Mouse (Mus musculus) adrenal gland, postnatal 14 days (tissue): ENCODE measurements at regions not wholly inside any gene's neighbourhood (a gene's known extent, or its start where the extent isn't known, plus 50 kb on each side); places are given as distances from the start of the nearest gene placed in this dataset.

Experiments used
- DNase-seq: peaks from one replicate; pipeline ENCODE4 v3.0.0; 2021; ENCODE audit warnings: mixed read lengths

DNA sequence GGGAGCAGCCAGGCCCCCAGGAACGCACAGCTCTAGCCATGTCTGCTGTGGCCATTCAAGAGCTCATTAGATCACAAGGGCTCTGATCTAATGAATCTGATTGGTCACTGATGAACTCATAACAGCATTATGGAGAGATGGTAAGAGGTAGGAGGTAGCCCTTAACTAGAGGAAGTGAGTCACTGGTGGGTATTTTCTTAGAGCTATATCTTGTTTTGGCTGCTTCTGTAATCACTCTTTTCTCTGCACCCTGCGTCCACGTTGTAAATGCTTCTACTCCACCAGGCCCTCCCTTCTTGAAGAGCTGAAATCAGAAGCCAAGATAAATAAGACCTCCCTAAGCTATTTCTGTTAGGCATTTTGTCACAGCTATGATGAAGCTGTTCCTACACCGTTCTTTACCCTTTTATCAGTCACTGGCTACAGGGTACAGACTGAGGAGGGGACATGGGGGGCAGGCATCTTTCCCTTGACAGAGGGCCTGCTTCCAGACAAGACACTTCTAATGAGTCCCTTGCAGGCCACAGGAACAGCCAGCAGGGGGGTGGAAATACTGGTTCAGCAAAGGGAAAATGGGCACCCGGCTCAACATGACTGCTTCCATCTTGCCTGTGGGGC lies 412.1 kb downstream of the Pdcd6ip start:
- DNase-seq = no peak

DNA sequence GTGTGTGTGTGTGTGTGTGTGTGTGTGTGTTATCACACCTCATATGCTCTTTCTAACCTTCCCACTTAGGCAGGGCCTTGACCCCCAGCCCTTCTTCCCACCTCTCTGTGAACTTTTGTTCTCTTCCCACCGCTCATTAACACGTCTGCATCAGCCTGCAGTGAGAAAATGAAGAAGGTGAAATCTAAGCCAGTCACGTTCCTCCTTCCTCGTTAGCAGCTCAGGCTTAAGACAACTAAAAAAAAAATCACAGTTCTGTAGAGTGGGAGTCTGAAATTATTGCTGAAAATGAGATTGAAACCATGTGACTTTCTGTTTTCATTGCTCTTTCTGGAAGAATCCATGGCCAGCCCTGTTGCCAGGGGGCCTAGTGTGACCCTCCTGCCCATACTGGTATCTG lies 420.7 kb downstream of the Pdcd6ip start:
- DNase-seq = no peak

DNA sequence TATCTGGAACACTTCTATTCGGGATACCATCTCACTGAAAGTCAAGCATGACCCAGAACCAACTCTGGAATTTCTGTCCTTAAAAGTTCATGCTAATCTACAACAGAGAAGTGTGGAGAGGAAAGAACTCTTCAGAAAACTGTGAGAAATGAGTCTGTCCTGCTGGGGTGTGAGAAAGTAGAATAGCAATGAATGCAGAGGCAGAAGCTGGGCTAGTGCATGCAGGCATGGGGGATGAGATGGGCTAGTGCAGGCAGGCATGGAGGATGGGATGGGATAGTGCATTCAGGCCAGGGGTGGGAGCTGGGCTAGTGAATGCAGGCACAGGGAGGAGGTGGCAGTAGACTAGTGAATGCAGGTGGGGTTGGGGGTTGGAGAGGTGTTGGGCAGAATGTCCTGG lies 424.8 kb downstream of the Pdcd6ip start:
- no peak for DNase-seq

DNA sequence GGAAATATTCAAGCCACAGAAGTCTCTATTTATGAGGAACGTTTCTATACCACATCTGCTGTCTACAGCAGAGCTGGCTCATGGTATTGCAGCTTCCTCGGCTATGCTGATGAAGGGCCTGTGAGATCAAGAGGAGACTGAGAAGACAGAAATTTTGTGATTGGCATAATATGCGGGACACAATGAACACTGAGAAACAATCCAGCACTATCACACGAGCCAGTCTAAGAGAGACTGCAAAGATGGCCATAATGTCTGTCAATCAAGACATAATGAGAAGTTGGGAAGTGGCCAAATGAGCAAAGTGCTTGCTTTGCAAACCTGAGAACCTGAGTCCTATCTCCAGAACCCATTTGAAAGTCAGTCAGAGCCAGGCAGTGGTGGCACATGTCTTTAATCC lies 437.5 kb downstream of the Pdcd6ip start:
- no peak for DNase-seq

DNA sequence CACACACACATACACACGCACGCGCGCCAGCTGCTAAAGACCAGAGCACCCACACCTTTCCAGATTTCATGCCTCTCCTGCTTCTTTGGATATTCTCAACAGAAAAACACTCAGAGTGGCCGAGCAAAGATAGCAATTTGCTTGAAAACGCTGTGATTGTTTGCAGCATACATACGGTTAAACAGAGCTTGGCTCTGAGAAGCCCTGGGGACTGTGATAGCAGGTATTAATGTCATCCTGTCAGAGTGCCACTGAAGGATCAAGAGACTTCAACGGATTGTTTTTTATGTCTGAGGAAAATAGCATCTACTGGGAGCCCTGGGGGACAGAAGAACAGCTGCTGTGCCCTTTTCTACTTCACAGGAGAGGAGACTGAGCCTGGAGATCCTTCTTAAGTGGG lies 440.4 kb downstream of the Pdcd6ip start:
- no peak for DNase-seq

DNA sequence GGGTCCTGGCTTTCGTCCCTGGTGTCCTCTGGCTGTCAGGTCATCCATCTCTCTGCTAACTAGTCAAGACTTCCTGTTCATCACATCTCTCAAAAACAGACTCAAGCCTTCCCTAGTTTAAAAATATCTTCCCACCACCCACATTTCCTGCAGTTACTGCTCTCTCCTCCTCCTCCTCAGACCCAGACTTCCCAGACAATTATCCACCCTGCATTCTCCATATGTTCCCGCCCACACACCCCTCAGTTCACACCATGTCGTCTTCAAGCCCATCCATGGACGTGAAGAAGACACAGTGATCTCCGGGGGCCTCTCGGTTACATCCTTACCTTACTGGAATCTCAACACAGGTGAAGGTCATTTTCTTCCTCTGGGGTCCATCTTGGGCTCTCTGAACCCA lies 444.4 kb downstream of the Pdcd6ip start:
- DNase-seq = no peak

DNA sequence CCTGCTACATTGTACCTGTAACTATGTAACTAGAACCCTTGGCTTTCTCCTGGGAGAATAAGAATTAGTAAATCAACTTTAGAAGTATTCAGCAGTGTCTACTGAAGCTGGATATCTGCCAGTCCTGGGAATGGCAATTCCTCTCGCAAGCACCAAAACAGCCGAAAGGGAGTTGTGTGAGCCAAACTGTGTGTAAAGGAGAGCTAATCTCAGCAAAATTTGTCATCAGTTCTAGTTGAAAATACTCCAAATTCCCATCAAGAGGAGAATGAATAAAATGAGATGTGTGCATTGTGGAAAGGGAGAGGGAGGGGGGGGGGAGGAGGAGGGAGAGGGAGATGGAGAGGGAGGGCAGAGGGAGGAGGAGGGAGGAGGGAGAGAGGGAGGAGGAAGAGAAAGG lies 447.8 kb downstream of the Pdcd6ip start:
- no peak for DNase-seq

DNA sequence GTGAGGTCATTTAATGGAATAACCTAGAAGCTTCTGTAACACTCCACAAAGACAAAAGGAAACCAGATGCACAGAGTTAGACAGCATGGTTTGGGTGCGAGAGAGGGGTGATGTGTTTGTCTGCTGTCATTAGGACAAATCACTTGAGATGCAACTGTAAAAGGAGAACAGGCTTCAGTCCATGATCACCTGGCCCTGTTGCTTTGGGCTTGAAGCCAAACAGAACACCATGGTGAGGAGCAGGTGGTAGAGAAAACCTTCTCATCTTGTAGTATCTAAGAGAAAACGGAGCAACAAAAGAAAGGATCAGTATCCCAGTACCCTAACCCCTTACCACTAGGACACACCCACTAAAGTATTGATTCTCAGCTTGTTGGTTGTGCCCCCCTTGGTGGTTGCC lies 449.5 kb downstream of the Pdcd6ip start:
- no peak for DNase-seq

DNA sequence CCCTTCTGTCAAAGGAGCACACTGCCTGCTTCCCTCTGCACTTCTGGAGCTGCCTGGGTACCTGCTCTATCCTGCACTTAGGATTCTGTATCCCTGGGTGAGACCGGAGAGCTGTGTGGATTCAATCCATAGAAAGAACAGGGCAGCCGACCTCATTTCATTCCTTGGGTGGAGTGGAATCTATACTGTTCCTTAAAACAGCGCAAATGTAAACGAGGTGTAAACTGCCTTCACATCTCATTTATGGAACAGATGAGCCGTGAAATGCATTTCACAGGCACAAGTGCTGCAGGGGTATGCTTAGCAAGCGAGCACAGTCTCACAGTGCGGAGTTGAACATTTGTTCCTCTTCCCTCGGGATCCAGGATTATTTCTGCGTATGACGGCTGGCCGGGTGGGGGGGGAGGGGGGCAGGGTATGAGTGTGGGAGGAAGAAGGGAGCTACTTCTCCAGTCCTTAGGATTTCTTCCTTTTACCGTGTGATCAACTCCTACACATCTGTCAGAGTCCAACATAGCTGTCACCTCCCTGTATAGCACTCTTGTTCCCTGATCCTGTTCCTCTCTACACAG lies 459.3 kb downstream of the Pdcd6ip start:
- no peak for DNase-seq

DNA sequence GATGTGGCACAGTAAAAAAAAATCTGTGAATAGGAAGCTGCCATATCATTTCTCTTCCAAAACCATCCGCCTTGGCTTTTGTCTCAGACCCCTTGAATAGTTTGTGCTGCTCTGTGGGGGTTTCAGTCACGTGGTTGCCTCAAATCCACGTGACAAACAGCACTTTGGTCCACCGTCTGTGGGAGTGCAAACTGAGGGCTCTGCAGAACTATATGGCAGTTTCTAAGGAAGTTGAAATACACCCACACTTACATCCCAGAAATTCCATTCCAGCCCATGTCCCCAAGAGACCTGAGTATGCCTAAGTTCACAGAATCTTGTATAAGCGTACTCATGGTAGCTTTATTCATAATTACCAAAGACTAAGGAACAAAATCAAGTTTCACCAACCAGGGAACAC lies 460.1 kb downstream of the Pdcd6ip start:
- no peak for DNase-seq

DNA sequence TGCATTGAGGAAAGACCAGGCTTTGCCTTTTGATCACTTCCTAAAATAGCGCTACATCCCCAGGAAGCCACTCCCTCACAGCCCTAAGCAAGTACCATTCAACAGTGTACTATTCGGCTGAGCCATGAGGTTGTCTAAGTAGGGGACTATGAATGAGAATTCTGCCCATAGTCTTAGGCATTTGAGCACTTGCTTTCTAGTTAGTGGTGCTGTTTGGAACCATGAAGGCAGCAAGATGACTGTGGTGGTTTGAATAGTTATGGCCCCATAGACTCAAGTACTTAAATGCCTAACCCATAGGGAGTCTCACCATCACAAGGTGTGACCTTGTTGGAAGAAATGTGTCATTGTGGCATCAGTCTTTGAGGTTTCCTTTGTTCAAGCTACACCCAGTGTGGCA lies 464.2 kb downstream of the Pdcd6ip start:
- DNase-seq = no peak

DNA sequence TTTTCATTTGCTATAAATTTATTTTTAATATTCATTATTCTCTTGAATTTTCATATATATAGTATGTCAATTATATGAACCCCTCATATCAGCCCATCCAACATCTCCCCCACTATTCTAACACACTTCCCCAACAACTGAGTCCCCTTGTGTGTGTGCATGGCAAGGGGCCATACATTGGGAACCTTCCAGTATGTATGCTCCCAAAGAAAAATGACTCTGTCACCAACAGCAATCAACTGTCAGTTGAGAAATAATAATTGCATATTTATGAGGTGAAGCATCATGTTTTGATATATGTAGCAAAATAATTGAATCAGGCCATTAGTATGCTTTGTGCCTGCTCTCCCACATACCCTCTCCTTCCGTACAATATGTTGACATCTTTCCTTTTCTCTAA lies 474.7 kb downstream of the Pdcd6ip start:
- DNase-seq = no peak

DNA sequence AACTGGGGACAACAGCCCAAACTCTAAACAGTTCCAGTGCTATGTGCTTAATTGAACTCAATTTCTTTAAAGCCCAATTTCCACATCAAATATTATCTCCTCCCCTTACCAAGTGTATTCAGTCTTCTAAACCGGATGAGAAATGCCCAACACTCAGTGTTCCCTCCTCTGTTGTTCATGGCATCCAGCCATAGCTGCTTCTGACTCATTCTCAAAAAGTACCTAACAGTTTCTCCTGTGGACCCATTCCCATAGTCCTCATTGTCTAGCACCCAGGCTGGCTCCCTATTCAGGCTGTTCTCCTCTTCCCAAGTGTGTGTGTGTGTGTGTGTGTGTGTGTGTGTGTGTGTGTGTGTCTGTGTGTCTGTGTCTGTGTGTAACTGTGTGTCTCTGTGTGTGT lies 478.7 kb downstream of the Pdcd6ip start:
- DNase-seq = no peak

DNA sequence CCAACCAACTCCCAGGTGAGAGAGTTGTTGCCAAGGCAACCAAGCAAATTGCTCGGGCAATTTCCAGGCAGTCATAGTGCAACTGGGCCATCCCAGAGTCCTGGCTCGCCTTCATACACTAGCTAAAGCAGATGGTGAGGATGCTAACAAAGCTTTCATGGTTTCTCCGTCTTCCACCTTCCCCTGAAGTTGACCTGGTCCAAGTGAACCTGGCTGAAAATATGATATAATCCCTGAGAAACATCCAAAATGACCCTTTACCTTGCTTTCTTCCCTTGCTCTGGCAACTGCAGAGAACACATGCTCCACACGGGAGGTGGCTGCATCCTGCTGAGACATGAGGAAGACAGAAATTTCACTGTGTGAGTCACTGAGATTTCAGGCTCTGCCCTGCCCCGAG lies 494.1 kb downstream of the Pdcd6ip start:
- no peak for DNase-seq

DNA sequence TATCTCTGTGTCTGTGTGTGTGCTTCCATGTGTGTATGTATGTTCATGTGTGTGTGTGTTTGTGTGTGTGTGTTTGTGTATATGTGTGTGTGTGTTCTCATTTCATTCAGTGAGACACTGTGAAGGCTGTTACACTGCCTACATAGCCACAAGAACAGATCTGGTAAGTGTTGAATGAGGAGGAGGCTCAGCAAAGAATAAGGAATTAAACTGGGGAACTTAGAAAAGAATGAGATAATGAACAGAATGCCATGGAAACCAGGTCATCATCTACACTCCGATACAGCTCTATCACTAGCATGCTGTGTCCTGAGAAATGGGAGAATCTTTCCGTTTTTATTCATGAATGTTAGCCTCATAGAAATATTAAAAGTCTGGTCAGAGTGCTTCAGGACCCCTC lies 495.7 kb downstream of the Pdcd6ip start:
- DNase-seq = no peak

DNA sequence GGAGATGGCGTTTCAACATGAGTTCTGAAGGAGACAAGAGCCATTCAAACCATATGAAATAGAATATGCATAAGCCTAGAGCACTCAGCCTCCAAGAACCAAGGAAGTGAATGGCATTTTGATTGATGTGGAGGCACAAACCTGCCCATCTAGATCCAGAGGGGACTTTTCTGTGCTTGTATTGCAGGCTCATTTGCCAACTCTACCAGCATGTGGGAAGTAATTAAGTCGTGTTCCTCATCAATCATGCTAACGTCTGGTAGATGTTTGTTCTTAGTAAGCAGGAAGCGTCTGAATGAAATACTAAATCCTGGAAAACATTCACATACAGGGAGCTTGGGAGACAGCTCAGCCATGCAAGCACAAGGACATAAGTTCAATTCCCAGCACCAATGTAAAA lies 499.9 kb downstream of the Pdcd6ip start:
- no peak for DNase-seq

DNA sequence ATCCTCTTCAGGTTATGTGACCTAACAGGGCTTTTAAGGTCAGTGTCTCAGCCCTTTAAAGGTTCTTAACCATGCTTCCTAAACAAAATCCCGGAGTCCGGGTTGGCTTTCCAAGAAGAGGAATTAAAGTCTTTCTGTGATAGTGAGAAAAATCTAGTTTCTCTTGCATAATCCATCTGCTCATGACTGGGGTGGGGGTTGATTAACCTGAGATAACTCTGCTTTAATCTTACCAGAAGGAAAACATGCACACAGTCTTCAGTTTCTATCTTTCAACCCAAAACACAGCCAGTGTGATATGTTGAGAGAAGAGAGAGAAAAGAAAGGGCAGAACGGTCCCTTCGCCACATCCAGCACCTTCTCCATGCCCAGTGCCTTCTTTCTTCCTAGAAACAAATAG lies 508.8 kb downstream of the Pdcd6ip start:
- DNase-seq = no peak

DNA sequence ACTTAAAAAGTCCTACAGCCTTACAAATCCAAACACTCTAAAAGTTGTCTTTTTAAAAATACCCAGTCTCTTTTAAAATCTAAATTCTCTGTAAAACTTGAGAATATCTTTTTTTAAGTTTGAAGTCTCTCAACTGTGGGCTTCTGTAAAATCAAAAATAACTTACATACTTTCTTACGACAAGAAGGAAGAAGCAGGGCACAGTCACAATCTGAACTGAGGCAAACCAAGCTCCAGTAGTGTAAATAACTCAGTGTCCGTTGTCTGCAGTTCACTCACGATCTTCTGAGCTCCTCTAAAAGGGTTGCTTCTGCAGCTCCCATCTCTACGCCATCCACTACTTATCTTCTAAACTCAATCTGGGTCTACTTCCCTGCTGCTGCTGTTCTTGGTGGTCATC lies 512.5 kb downstream of the Pdcd6ip start:
- DNase-seq = no peak

DNA sequence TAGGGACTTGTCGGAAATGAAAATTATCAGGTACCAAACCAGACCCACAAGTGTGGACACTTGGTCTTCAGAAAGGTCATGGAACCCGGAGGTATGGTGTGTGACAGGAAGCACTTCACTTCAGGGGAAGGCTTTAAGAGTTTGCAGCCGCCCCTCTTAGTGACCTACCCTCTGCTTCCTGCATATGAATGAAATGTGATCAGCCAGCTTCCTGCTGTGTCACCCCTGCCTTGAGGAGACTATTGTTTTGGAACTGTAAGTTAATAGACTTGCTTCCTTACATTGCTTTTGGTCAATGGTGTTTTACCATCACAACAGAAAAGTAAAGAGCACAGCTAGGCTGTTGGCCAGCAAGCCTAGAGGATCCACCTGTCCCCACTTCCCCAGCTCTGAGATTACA lies 515.3 kb downstream of the Pdcd6ip start:
- no peak for DNase-seq

DNA sequence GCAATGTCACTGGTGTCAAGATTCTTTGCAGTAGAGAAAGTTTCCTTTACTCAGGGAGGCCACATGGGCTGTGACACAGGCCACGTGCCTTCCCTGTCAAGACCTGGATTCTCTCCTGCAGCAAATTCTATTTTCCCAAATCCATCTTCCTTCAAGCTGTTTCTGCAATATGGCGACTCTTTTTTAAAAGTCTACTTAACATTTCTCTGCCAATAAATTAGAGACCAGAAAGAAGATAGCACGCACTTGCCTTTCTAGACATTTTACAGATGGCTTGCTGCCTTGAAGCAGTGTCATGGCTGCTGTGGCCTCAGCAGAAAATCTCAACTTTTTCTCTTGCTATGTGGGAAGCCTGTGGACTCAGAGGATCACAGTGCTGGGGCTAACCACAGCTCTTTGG lies 516.9 kb downstream of the Pdcd6ip start:
- DNase-seq = no peak

DNA sequence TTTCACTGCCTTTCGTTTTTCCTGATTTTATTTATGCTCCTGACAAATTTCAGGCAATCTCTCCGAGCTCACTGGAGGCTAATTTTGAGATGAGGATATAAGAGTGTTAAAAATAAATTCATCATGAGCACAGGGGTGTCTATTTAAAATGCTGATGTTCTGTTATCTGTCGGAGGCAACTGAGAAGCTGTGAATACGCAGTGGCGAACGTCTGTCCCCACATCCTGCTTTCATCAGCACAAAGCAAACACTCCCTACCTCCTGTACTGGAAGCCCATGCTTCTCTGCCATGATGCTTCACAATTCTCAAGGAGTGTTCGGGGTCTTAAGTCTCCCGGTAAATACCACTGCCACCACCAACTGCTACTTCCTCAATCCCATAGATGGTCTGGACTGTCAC lies 526.9 kb downstream of the Pdcd6ip start:
- no peak for DNase-seq

DNA sequence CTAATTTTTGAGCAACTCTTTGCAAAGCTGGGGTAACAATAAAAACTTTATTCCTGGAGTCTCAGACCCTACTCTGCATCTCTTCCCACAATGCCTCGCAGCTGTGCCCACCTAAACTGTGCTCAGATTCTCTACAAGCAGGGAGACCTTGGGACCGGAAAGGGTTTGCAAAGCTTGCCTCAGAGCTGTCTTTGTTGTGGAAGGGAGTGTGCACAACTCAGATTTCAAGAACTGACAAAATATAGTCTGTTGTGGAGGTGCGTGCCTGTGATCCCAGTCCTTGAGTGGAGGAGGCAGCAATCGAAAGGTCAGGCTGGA lies 530.2 kb downstream of the Pdcd6ip start:
- DNase-seq = no peak

DNA sequence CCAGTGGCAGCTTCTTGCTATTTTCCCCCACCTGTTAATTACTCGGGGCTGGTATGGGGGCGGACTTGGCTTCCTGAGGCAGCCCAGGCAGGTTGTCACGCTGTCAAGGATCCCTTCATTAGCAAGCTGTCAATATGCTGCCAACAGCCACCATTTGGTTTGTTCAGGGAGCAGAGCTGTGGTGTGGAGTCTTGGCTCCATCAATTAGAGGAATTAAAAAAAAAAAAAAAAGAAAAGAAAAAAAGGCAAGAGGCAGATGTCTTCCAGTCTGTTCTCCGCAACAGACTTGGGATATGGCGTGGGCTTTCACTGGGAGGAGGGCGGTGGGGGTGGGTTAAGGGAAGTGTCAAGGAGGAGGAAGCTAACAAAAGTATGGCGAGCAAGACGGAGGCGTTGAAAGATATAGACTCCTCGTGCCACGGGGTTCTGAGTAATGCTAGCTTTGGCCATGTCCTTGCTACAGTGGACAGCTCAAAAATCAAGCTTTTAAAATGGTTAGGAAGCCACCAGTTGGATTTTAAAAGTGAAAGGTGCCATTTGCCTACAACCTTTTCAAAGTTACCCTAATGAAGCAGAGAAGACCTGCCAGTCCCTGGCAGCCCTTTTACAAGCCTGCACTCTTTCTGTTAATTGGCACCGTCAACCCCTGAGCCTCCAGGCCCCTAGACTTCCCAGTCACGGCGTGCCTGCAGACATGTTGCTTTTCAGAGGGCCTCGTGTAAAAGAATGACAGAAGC lies 530.7 kb downstream of the Pdcd6ip start:
- DNase-seq = no peak

DNA sequence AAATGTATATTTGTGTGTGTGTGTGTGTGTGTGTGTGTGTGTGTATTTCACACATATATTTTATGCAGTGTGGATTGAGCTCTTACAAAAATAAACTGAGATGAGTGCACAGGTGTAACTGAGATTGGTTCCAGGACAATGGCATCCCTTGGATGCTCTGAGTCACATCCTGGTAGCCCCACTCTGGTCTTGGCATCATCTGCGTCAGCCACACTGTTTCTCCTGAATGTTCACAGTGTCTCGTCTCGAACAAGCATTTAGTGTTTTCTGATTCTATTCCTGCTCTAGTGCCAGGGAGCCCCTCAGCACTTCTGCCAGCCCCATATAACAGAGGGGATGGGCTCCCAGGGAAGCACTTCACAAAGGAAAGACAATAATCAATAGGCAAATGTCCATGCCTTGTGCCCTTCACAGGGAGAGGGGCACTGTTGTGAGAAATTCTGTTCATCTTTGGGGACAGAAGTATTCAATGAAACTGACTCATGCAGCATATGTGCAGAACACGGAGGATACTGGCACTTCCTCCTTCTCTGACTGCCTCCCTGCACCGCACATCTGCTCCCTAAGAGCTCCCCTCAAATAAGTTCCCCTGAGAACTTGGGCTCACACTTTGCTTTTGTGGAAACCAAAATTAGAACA lies 536.2 kb downstream of the Pdcd6ip start:
- DNase-seq = no peak
